Mouse (Mus musculus) thymus, adult 2 months (tissue): ENCODE data around the gene Pmepa1.

Source experiments
- CTCF ChIP-seq: fragments of 200-500 bp; IDR thresholded peaks from 2 replicates; pipeline ENCODE4 v1.5.1; 2012; ENCODE audit warnings: mild to moderate bottlenecking, control low read depth, low read length, moderate library complexity, borderline replicate concordance; ENCODE audit not compliant: control insufficient read depth, poor library complexity, insufficient read depth; ENCODE audit errors: extremely low read depth
- POLR2A ChIP-seq: fragments of 200-500 bp; IDR thresholded peaks from 2 replicates; pipeline ENCODE4 v1.6.1; 2012; ENCODE audit warnings: mild to moderate bottlenecking, low read length, control low read depth, moderate library complexity; ENCODE audit not compliant: control insufficient read depth, poor library complexity, insufficient read depth; ENCODE audit errors: extremely low read depth

GRCm38 (mm10) chr2:173275343-173276201 is 761 bp downstream of the Pmepa1 start:
- no peak for TF ChIP-seq CTCF
- no peak for TF ChIP-seq POLR2A
